Mouse (Mus musculus): ENCODE results near the gene Msantd2. TPM values are rescaled to one million over a fixed set of nuclear protein-coding genes. Genes with fewer than 3 reads are reported as not detected.

Msantd2 gene
- polyA plus RNA-seq, 1 experiment from 2014 or later = 24.4 TPM

GRCm38 (mm10) chr9:37519995-37520394, 30.9 kb downstream of the Msantd2 start:
- Histone ChIP-seq H3K27ac (ENCODE audit: low read depth, low read length) (no peak overlapping the region), H3K4me2 (ENCODE audit: low read length) (no peak overlapping the region)

GRCm38 (mm10) chr9:37525461-37525860, 36.3 kb downstream of the Msantd2 start:
- Histone ChIP-seq H3K4me2 (ENCODE audit: low read length) (no peak overlapping the region), H3K4me1 (ENCODE audit: control insufficient read depth, insufficient read depth, low read depth, low read length) (peaks cover 13% of the 10 kb centered on the region), H3K9ac (ENCODE audit: low read depth, low read length) (no peak overlapping the region), H3K27me3 (replicated peaks; ENCODE audit: control insufficient read depth, insufficient read depth, low read length) (peaks cover 30% of the 10 kb centered on the region), H3K9me3 (ENCODE audit: control insufficient read depth, low read length) (no peaks in the 10 kb centered on the region), H3K4me3 (ENCODE audit: low read length) (no peak overlapping the region), H3K27ac (ENCODE audit: low read depth, low read length) (no peak overlapping the region), H3K36me3 (ENCODE audit: control insufficient read depth, insufficient read depth, low read length) (peaks cover 18% of the 10 kb centered on the region; the same call in 1 of the 2 replicates)
- WGBS = 87% methylated on average over 2 of the region's 2 CpGs
- no peak for ATAC-seq

More at GRCm38 (mm10) chr9:37519995-37520394, 30.9 kb downstream of the Msantd2 start:
- Histone ChIP-seq H3K9me3 (ENCODE audit: control insufficient read depth, low read length) (no peaks in the 10 kb centered on the region), H3K27me3 (replicated peaks; ENCODE audit: control insufficient read depth, insufficient read depth, low read length) (no peaks in the 10 kb centered on the region), H3K4me3 (ENCODE audit: low read length) (no peak overlapping the region), H3K4me1 (ENCODE audit: control insufficient read depth, insufficient read depth, low read depth, low read length) (no peaks in the 10 kb centered on the region), H3K36me3 (ENCODE audit: control insufficient read depth, insufficient read depth, low read length) (peaks cover 16% of the 10 kb centered on the region; the same call in 1 of the 2 replicates), H3K9ac (ENCODE audit: low read depth, low read length) (no peak overlapping the region)
- WGBS = 89% methylated on average over 2 of the region's 2 CpGs
- ATAC-seq = no peak

- Histone ChIP-seq H3K27ac (ENCODE audit: low read depth, low read length) (no peak overlapping the region), H3K27me3 (replicated peaks; ENCODE audit: control insufficient read depth, insufficient read depth, low read length) (peaks cover 33% of the 10 kb centered on the region), H3K4me3 (ENCODE audit: low read length) (no peak overlapping the region), H3K36me3 (ENCODE audit: control insufficient read depth, insufficient read depth, low read length) (peaks cover 14% of the 10 kb centered on the region; the same call in 1 of the 2 replicates), H3K9ac (ENCODE audit: low read depth, low read length) (no peak overlapping the region), H3K4me1 (ENCODE audit: control insufficient read depth, insufficient read depth, low read depth, low read length) (peaks cover 19% of the 10 kb centered on the region), H3K4me2 (ENCODE audit: low read length) (peak overlapping the region; percentile 31; the same call in 1 of the 2 replicates), H3K9me3 (ENCODE audit: control insufficient read depth, low read length) (no peaks in the 10 kb centered on the region)
- peak; percentile 15; the same call in 1 of the 2 replicates for ATAC-seq
- WGBS = 26% methylated on average over 21 of the region's 21 CpGs
Observed at GRCm38 (mm10) chr9:37526443-37527395, 37.6 kb downstream of the Msantd2 start.

GRCm38 (mm10) chr9:37527396-37528224, 38.5 kb downstream of the Msantd2 start, which contains the start of gene Esam:
Esam (plus strand) TSS chr9:37528078.
- H3K4me1 ChIP-seq (ENCODE audit: control insufficient read depth, insufficient read depth, low read depth, low read length) = peaks cover 19% of the 10 kb centered on the region
- H3K9ac ChIP-seq (ENCODE audit: low read depth, low read length) = peak within 1 kb of the TSS; percentile 35; the same call in 1 of the 2 replicates
- peaks cover 14% of the 10 kb centered on the region; the same call in 1 of the 2 replicates for H3K36me3 ChIP-seq (ENCODE audit: control insufficient read depth, insufficient read depth, low read length)
- H3K27ac ChIP-seq (ENCODE audit: low read depth, low read length) = peak within 1 kb of the TSS; percentile 24; the same call in 1 of the 2 replicates
- H3K9me3 ChIP-seq (ENCODE audit: control insufficient read depth, low read length) = no peaks in the 10 kb centered on the region
- H3K4me2 ChIP-seq (ENCODE audit: low read length) = peak within 1 kb of the TSS; percentile 31; the same call in 1 of the 2 replicates
- H3K27me3 ChIP-seq (replicated peaks; ENCODE audit: control insufficient read depth, insufficient read depth, low read length) = peaks cover 35% of the 10 kb centered on the region
- WGBS = 9% methylated on average over 41 of the region's 41 CpGs
- H3K4me3 ChIP-seq (ENCODE audit: low read length) = peak within 1 kb of the TSS; percentile 20
- peak; percentile 2; the same call in 1 of the 2 replicates for ATAC-seq

- ATAC-seq = no peak
- Histone ChIP-seq H3K36me3 (ENCODE audit: control insufficient read depth, insufficient read depth, low read length) (peaks cover 9% of the 10 kb centered on the region; the same call in 1 of the 2 replicates), H3K9me3 (ENCODE audit: control insufficient read depth, low read length) (no peaks in the 10 kb centered on the region), H3K27me3 (replicated peaks; ENCODE audit: control insufficient read depth, insufficient read depth, low read length) (peaks cover 35% of the 10 kb centered on the region), H3K9ac (ENCODE audit: low read depth, low read length) (no peak overlapping the region), H3K4me2 (ENCODE audit: low read length) (no peak overlapping the region), H3K27ac (ENCODE audit: low read depth, low read length) (peak overlapping the region; percentile 24; the same call in 1 of the 2 replicates), H3K4me3 (ENCODE audit: low read length) (peak overlapping the region; percentile 20), H3K4me1 (ENCODE audit: control insufficient read depth, insufficient read depth, low read depth, low read length) (peaks cover 19% of the 10 kb centered on the region)
- 26% methylated on average over 9 of the region's 9 CpGs for WGBS
Observed at GRCm38 (mm10) chr9:37528225-37528970, 39.3 kb downstream of the Msantd2 start.

- WGBS = 1% methylated on average over 32 of the region's 32 CpGs
- no peak overlapping the region for H3K27ac ChIP-seq (ENCODE audit: low read depth, low read length)
- peaks cover 2% of the 10 kb centered on the region; the same call in 1 of the 2 replicates for H3K36me3 ChIP-seq (ENCODE audit: control insufficient read depth, insufficient read depth, low read length)
- peak overlapping the region; percentile 68 for H3K4me2 ChIP-seq (ENCODE audit: low read length)
- peak overlapping the region; percentile 44 for H3K9ac ChIP-seq (ENCODE audit: low read depth, low read length)
- H3K4me3 ChIP-seq (ENCODE audit: low read length) = peak overlapping the region; percentile 39
- no peaks in the 10 kb centered on the region for H3K9me3 ChIP-seq (ENCODE audit: control insufficient read depth, low read length)
- peak; percentile 51 for ATAC-seq
- peaks cover 35% of the 10 kb centered on the region for H3K27me3 ChIP-seq (replicated peaks; ENCODE audit: control insufficient read depth, insufficient read depth, low read length)
- peaks cover 19% of the 10 kb centered on the region for H3K4me1 ChIP-seq (ENCODE audit: control insufficient read depth, insufficient read depth, low read depth, low read length)
Observed at GRCm38 (mm10) chr9:37530031-37530887, 41.1 kb downstream of the Msantd2 start.

GRCm38 (mm10) chr9:37530888-37531705, 42.0 kb downstream of the Msantd2 start:
- peaks cover 32% of the 10 kb centered on the region for H3K27me3 ChIP-seq (replicated peaks; ENCODE audit: control insufficient read depth, insufficient read depth, low read length)
- peak overlapping the region; percentile 68 for H3K4me2 ChIP-seq (ENCODE audit: low read length)
- 2% methylated on average over 31 of the region's 31 CpGs for WGBS
- H3K4me3 ChIP-seq (ENCODE audit: low read length) = peak overlapping the region; percentile 39
- no peak overlapping the region for H3K27ac ChIP-seq (ENCODE audit: low read depth, low read length)
- H3K9ac ChIP-seq (ENCODE audit: low read depth, low read length) = peak overlapping the region; percentile 44
- no peaks in the 10 kb centered on the region for H3K9me3 ChIP-seq (ENCODE audit: control insufficient read depth, low read length)
- peaks cover 2% of the 10 kb centered on the region; the same call in 1 of the 2 replicates for H3K36me3 ChIP-seq (ENCODE audit: control insufficient read depth, insufficient read depth, low read length)
- H3K4me1 ChIP-seq (ENCODE audit: control insufficient read depth, insufficient read depth, low read depth, low read length) = peaks cover 19% of the 10 kb centered on the region
- peak; percentile 73 for ATAC-seq
